Mouse (Mus musculus): ENCODE data around the gene Sde2. TPM values are rescaled to one million over a fixed set of nuclear protein-coding genes. Genes with fewer than 3 reads are reported as not detected.

Sde2 gene
- polyA plus RNA-seq, 1 experiment from 2014 or later = 39.8 TPM

- Histone ChIP-seq H3K9me3 (no peaks in the 10 kb centered on the region), H3K4me1 (no peaks in the 10 kb centered on the region; the same call in 1 of the 2 replicates), H3K36me3 (no peaks in the 10 kb centered on the region), H3K27me3 (ENCODE audit: insufficient read depth, poor library complexity, severe bottlenecking) (no peaks in the 10 kb centered on the region), H3K27ac (no peak overlapping the region), H3K4me3 (no peak overlapping the region)
- 69% methylated on average over 8 of the region's 8 CpGs for WGBS
- no peak for DNase-seq (ENCODE audit: low spot score)
Observed at GRCm38 (mm10) chr1:180839201-180839910, 11.6 kb upstream of the Sde2 start.

GRCm38 (mm10) chr1:180841561-180842300 is 9.2 kb upstream of the Sde2 start:
- H3K9me3 ChIP-seq = no peaks in the 10 kb centered on the region
- H3K4me1 ChIP-seq = no peaks in the 10 kb centered on the region; the same call in 1 of the 2 replicates
- no peaks in the 10 kb centered on the region for H3K36me3 ChIP-seq
- H3K27me3 ChIP-seq (ENCODE audit: insufficient read depth, poor library complexity, severe bottlenecking) = no peaks in the 10 kb centered on the region
- DNase-seq (ENCODE audit: low spot score) = no peak
- no peak overlapping the region for H3K4me3 ChIP-seq
- no peak overlapping the region for H3K27ac ChIP-seq
- 82% methylated on average over 8 of the region's 8 CpGs for WGBS

- peak overlapping the region; percentile 51 for H3K4me3 ChIP-seq
- H3K9me3 ChIP-seq = no peaks in the 10 kb centered on the region
- H3K4me1 ChIP-seq = peaks cover 38% of the 10 kb centered on the region
- WGBS = 5% methylated on average over 9 of the region's 9 CpGs
- no peaks in the 10 kb centered on the region for H3K36me3 ChIP-seq
- H3K27me3 ChIP-seq (ENCODE audit: insufficient read depth, poor library complexity, severe bottlenecking) = no peaks in the 10 kb centered on the region
- peak overlapping the region; percentile 93 for H3K27ac ChIP-seq
- DNase-seq (ENCODE audit: low spot score) = peak; percentile 88
Observed at GRCm38 (mm10) chr1:180848114-180848510, 2.8 kb upstream of the Sde2 start.

- peaks cover 38% of the 10 kb centered on the region for H3K4me1 ChIP-seq
- WGBS = 11% methylated on average over 11 of the region's 11 CpGs
- H3K9me3 ChIP-seq = no peaks in the 10 kb centered on the region
- H3K4me3 ChIP-seq = peak overlapping the region; percentile 51
- H3K27ac ChIP-seq = peak overlapping the region; percentile 93
- no peaks in the 10 kb centered on the region for H3K36me3 ChIP-seq
- peak; percentile 81 for DNase-seq (ENCODE audit: low spot score)
- H3K27me3 ChIP-seq (ENCODE audit: insufficient read depth, poor library complexity, severe bottlenecking) = no peaks in the 10 kb centered on the region
Observed at GRCm38 (mm10) chr1:180848511-180849241, 2.3 kb upstream of the Sde2 start.

- no peak for DNase-seq (ENCODE audit: low spot score)
- 46% methylated on average over 11 of the region's 11 CpGs for WGBS
- no peaks in the 10 kb centered on the region for H3K9me3 ChIP-seq
- peaks cover 1% of the 10 kb centered on the region; the same call in 1 of the 2 replicates for H3K36me3 ChIP-seq
- peaks cover 38% of the 10 kb centered on the region for H3K4me1 ChIP-seq
- peak overlapping the region; percentile 93 for H3K27ac ChIP-seq
- H3K4me3 ChIP-seq = peak overlapping the region; percentile 86
- no peaks in the 10 kb centered on the region for H3K27me3 ChIP-seq (ENCODE audit: insufficient read depth, poor library complexity, severe bottlenecking)
Observed at GRCm38 (mm10) chr1:180849701-180850301, 1.1 kb upstream of the Sde2 start.

- Histone ChIP-seq H3K9me3 (no peaks in the 10 kb centered on the region), H3K27me3 (ENCODE audit: insufficient read depth, poor library complexity, severe bottlenecking) (no peaks in the 10 kb centered on the region), H3K4me1 (no peaks in the 10 kb centered on the region), H3K36me3 (peaks cover 87% of the 10 kb centered on the region), H3K27ac (no peak overlapping the region), H3K4me3 (no peak overlapping the region)
- DNase-seq (ENCODE audit: low spot score) = no peak
Observed at GRCm38 (mm10) chr1:180858763-180859162, 7.8 kb downstream of the Sde2 start.

- Histone ChIP-seq H3K4me1 (no peaks in the 10 kb centered on the region), H3K9me3 (no peaks in the 10 kb centered on the region), H3K27me3 (ENCODE audit: insufficient read depth, poor library complexity, severe bottlenecking) (no peaks in the 10 kb centered on the region), H3K36me3 (peaks cover 95% of the 10 kb centered on the region), H3K27ac (no peak overlapping the region), H3K4me3 (no peak overlapping the region)
- DNase-seq (ENCODE audit: low spot score) = no peak
- WGBS = 72% methylated on average over 6 of the region's 6 CpGs
Observed at GRCm38 (mm10) chr1:180860030-180860429, 9.1 kb downstream of the Sde2 start.

GRCm38 (mm10) chr1:180863606-180864005 is 12.7 kb downstream of the Sde2 start:
- Histone ChIP-seq H3K4me3 (no peak overlapping the region), H3K4me1 (no peaks in the 10 kb centered on the region), H3K36me3 (peaks cover 94% of the 10 kb centered on the region), H3K27me3 (ENCODE audit: insufficient read depth, poor library complexity, severe bottlenecking) (no peaks in the 10 kb centered on the region), H3K9me3 (no peaks in the 10 kb centered on the region), H3K27ac (no peak overlapping the region)
- no peak for DNase-seq (ENCODE audit: low spot score)
- 28% methylated on average over 1 of the region's 1 CpGs for WGBS

GRCm38 (mm10) chr1:180866001-180866400 is 15.1 kb downstream of the Sde2 start:
- H3K27ac ChIP-seq = no peak overlapping the region
- DNase-seq (ENCODE audit: low spot score) = no peak
- peaks cover 10% of the 10 kb centered on the region; the same call in 1 of the 2 replicates for H3K4me1 ChIP-seq

GRCm38 (mm10) chr1:180870122-180870650 is 19.3 kb downstream of the Sde2 start:
- Histone ChIP-seq H3K27me3 (ENCODE audit: insufficient read depth, poor library complexity, severe bottlenecking) (no peaks in the 10 kb centered on the region), H3K4me3 (no peak overlapping the region), H3K27ac (no peak overlapping the region), H3K9me3 (no peaks in the 10 kb centered on the region), H3K4me1 (peaks cover 13% of the 10 kb centered on the region; the same call in 1 of the 2 replicates), H3K36me3 (peaks cover 34% of the 10 kb centered on the region)
- WGBS = 47% methylated on average over 13 of the region's 13 CpGs
- no peak for DNase-seq (ENCODE audit: low spot score)

More at GRCm38 (mm10) chr1:180866001-180866400, 15.1 kb downstream of the Sde2 start:
- peaks cover 71% of the 10 kb centered on the region for H3K36me3 ChIP-seq
- 77% methylated on average over 7 of the region's 7 CpGs for WGBS
- H3K27me3 ChIP-seq (ENCODE audit: insufficient read depth, poor library complexity, severe bottlenecking) = no peaks in the 10 kb centered on the region
- H3K4me3 ChIP-seq = no peak overlapping the region
- no peaks in the 10 kb centered on the region for H3K9me3 ChIP-seq

GRCm38 (mm10) chr1:180873861-180874484 is 23.0 kb downstream of the Sde2 start:
- Histone ChIP-seq H3K4me3 (no peak overlapping the region), H3K36me3 (no peaks in the 10 kb centered on the region), H3K9me3 (no peaks in the 10 kb centered on the region), H3K27ac (no peak overlapping the region), H3K4me1 (peaks cover 13% of the 10 kb centered on the region; the same call in 1 of the 2 replicates), H3K27me3 (ENCODE audit: insufficient read depth, poor library complexity, severe bottlenecking) (no peaks in the 10 kb centered on the region)
- WGBS = 17% methylated on average over 9 of the region's 9 CpGs
- peak; percentile 83 for DNase-seq (ENCODE audit: low spot score)

- 64% methylated on average over 2 of the region's 2 CpGs for WGBS
- Histone ChIP-seq H3K36me3 (no peaks in the 10 kb centered on the region), H3K27me3 (ENCODE audit: insufficient read depth, poor library complexity, severe bottlenecking) (no peaks in the 10 kb centered on the region), H3K4me3 (no peak overlapping the region), H3K4me1 (peaks cover 13% of the 10 kb centered on the region; the same call in 1 of the 2 replicates), H3K9me3 (no peaks in the 10 kb centered on the region), H3K27ac (no peak overlapping the region)
- no peak for DNase-seq (ENCODE audit: low spot score)
Observed at GRCm38 (mm10) chr1:180874615-180875014, 23.7 kb downstream of the Sde2 start.

Data from heart, embryonic 10.5 days (tissue).